Mouse (Mus musculus) CH12.LX (cell line): ENCODE results near the gene Ccdc40.

Experiments used
- BHLHE40 ChIP-seq: IDR thresholded peaks from 2 replicates; pipeline ENCODE4 v1.6.1; 2011; ENCODE audit warnings: mild to moderate bottlenecking, low read depth, low read length, improper control_type of control experiment
- CTCF ChIP-seq, 2 experiments: IDR thresholded peaks in 1 of 2; conservative IDR thresholded peaks in 1 of 2; 2 replicates each; pipeline ENCODE4 v1.5.1; 2011 to 2012; ENCODE audit warnings: low read depth in 2 of 2, low read length in 2 of 2, improper control_type of control experiment in 1 of 2, inconsistent platforms in 1 of 2, mild to moderate bottlenecking in 1 of 2, moderate library complexity in 1 of 2
- EP300 ChIP-seq: IDR thresholded peaks from 2 replicates; pipeline ENCODE4 v1.6.1; 2011; ENCODE audit warnings: low read length, improper control_type of control experiment
- HCFC1 ChIP-seq: IDR thresholded peaks from 2 replicates; pipeline ENCODE4 v1.6.1; 2012; ENCODE audit warnings: low read depth, mild to moderate bottlenecking, inconsistent platforms, low read length, improper control_type of control experiment
- MAX ChIP-seq: IDR thresholded peaks from 2 replicates; pipeline ENCODE4 v1.6.1; 2011; ENCODE audit warnings: low read length, improper control_type of control experiment
- POLR2A ChIP-seq: IDR thresholded peaks from 2 replicates; pipeline ENCODE4 v1.6.1; 2011; ENCODE audit warnings: low read depth, mild to moderate bottlenecking, improper control_type of control experiment, low read length
- POLR2AphosphoS2 ChIP-seq: IDR thresholded peaks from 2 replicates; pipeline ENCODE4 v1.6.1; 2011; ENCODE audit warnings: low read depth, low read length, improper control_type of control experiment
- TCF12 ChIP-seq: IDR thresholded peaks from 2 replicates; pipeline ENCODE4 v1.6.1; 2014; ENCODE audit warnings: low read depth, mild to moderate bottlenecking, inconsistent platforms, low read length, improper control_type of control experiment
- UBTF ChIP-seq: IDR thresholded peaks from 2 replicates; pipeline ENCODE4 v1.6.1; 2012; ENCODE audit warnings: low read depth, mild to moderate bottlenecking, inconsistent platforms, low read length, improper control_type of control experiment, moderate library complexity

GRCm38 (mm10) chr11:119273186-119273930, 45.0 kb downstream of the Ccdc40 start:
- TF ChIP-seq EP300 (no peak), UBTF (no peak), HCFC1 (no peak), POLR2A (no peak), CTCF (conservative IDR thresholded peaks at IDR 0.05 in 1 of 2, IDR thresholded peaks at IDR 0.05 in 1 of 2; ENCODE audit: low read depth in 2 of 2, low read length in 2 of 2) (peak in 1 of 2 experiments; percentile 54; a peak in 3 of 4 replicates), MAX (no peak), TCF12 (no peak), POLR2AphosphoS2 (no peak), BHLHE40 (no peak)
